Mouse (Mus musculus): ENCODE results near the gene Prkca. TPM values are rescaled to one million over a fixed set of nuclear protein-coding genes. Genes with fewer than 3 reads are reported as not detected.

Prkca gene
- total and polyA plus RNA-seq, 3 experiments: 15.3 to 30.9 (median 19.9) TPM

GRCm38 (mm10) chr11:107979497-107980174 is 364.1 kb downstream of the Prkca start:
- TF ChIP-seq TCF12 (IDR thresholded peaks at IDR 0.05; ENCODE audit: low read depth, low read length) (no peak), MYC (IDR thresholded peaks at IDR 0.05; ENCODE audit: low read depth, low read length) (no peak), RCOR1 (IDR thresholded peaks at IDR 0.05; ENCODE audit: low read depth, low read length) (no peak), POLR2AphosphoS2 (IDR thresholded peaks at IDR 0.05; ENCODE audit: low read length) (no peak), ELF1 (IDR thresholded peaks at IDR 0.05; ENCODE audit: low read depth, low read length) (no peak), CHD2 (IDR thresholded peaks at IDR 0.05; ENCODE audit: low read length) (no peak), ZMIZ1 (IDR thresholded peaks at IDR 0.05; ENCODE audit: low read depth, low read length) (no peak), USF2 (IDR thresholded peaks at IDR 0.05; ENCODE audit: borderline replicate concordance in 1 of 2, insufficient read depth in 1 of 2, low read depth in 1 of 2, low read length in 2 of 2) (no peak), TAL1 (IDR thresholded peaks at IDR 0.05; ENCODE audit: low read length) (no peak), HCFC1 (IDR thresholded peaks at IDR 0.05; ENCODE audit: low read depth, low read length) (no peak), CTCF (IDR thresholded peaks at IDR 0.05 in 2 of 3, conservative IDR thresholded peaks at IDR 0.05 in 1 of 3; ENCODE audit: control insufficient read depth in 1 of 3, insufficient read depth in 1 of 3, low read depth in 2 of 3, low read length in 3 of 3, poor library complexity in 1 of 3, severe bottlenecking in 1 of 3) (no peak), CHD1 (IDR thresholded peaks at IDR 0.05; ENCODE audit: low read depth, low read length) (no peak), MAZ (IDR thresholded peaks at IDR 0.05; ENCODE audit: low read depth, low read length) (no peak), RAD21 (IDR thresholded peaks at IDR 0.05; ENCODE audit: low read depth, low read length) (no peak), ZNF384 (IDR thresholded peaks at IDR 0.05; ENCODE audit: low read depth, low read length) (no peak), POLR2AphosphoS5 (IDR thresholded peaks at IDR 0.05; ENCODE audit: borderline replicate concordance, low read depth, low read length) (no peak), BHLHE40 (IDR thresholded peaks at IDR 0.05; ENCODE audit: borderline replicate concordance, low read depth, low read length) (no peak), GATA1 (IDR thresholded peaks at IDR 0.05; ENCODE audit: low read depth, low read length) (no peak), MXI1 (IDR thresholded peaks at IDR 0.05; ENCODE audit: low read depth, low read length) (no peak), POLR2A (IDR thresholded peaks at IDR 0.05; ENCODE audit: control insufficient read depth in 1 of 2, insufficient read depth in 1 of 2, low read depth in 1 of 2, low read length in 2 of 2, poor library complexity in 1 of 2) (no peak)
- DNase-seq (ENCODE audit: low read depth, low spot score): no peak

GRCm38 (mm10) chr11:107969943-107970342 is 373.8 kb downstream of the Prkca start:
- H3K9me3 ChIP-seq (replicated peaks; ENCODE audit: insufficient read depth, low read length): no peaks in the 10 kb centered on the region

More at GRCm38 (mm10) chr11:107979497-107980174, 364.1 kb downstream of the Prkca start:
- no peaks in the 10 kb centered on the region for H3K27me3 ChIP-seq (ENCODE audit: control insufficient read depth in 1 of 2, insufficient read depth in 2 of 2, low read length in 2 of 2)
- H3K4me3 ChIP-seq (ENCODE audit: control insufficient read depth in 1 of 2, insufficient read depth in 1 of 2, low read depth in 2 of 2, low read length in 2 of 2): no peak overlapping the region
- H3K9me3 ChIP-seq (replicated peaks; ENCODE audit: insufficient read depth, low read length): no peaks in the 10 kb centered on the region
- no peaks in the 10 kb centered on the region for H3K79me2 ChIP-seq (ENCODE audit: control insufficient read depth, insufficient read depth, low read length, poor library complexity)
- H3K9ac ChIP-seq (ENCODE audit: control insufficient read depth, low read depth, low read length, poor library complexity, severe bottlenecking): no peak overlapping the region
- no peak overlapping the region for H3K27ac ChIP-seq (ENCODE audit: control insufficient read depth, low read depth, low read length)
- peaks cover 0 to 1% of the 10 kb centered on the region in 2 experiments; a peak in 1 of 4 replicates for H3K36me3 ChIP-seq (ENCODE audit: control insufficient read depth in 1 of 2, insufficient read depth in 2 of 2, low read length in 2 of 2)
- H3K4me1 ChIP-seq (ENCODE audit: control insufficient read depth in 1 of 2, insufficient read depth in 2 of 2, low read length in 2 of 2): no peaks in the 10 kb centered on the region

More at GRCm38 (mm10) chr11:107969943-107970342, 373.8 kb downstream of the Prkca start:
- no peak for TF ChIP-seq E2F4 (IDR thresholded peaks at IDR 0.05; ENCODE audit: borderline replicate concordance, low read depth, low read length)
- TF ChIP-seq USF1 (IDR thresholded peaks at IDR 0.05; ENCODE audit: low read depth, low read length): no peak
- TF ChIP-seq CHD2 (IDR thresholded peaks at IDR 0.05; ENCODE audit: low read length): no peak
- TF ChIP-seq MYB (IDR thresholded peaks at IDR 0.05; ENCODE audit: low read depth, low read length): no peak
- no peak for TF ChIP-seq MAX (IDR thresholded peaks at IDR 0.05; ENCODE audit: low read length)
- no peak for TF ChIP-seq KAT2A (conservative IDR thresholded peaks at IDR 0.05; ENCODE audit: low read depth, low read length)
- TF ChIP-seq ZC3H11A (IDR thresholded peaks at IDR 0.05; ENCODE audit: low read depth, low read length): no peak
- TF ChIP-seq HCFC1 (IDR thresholded peaks at IDR 0.05; ENCODE audit: low read depth, low read length): no peak
- TF ChIP-seq EP300 (IDR thresholded peaks at IDR 0.05; ENCODE audit: low read depth in 1 of 2, low read length in 2 of 2): no peak
- TF ChIP-seq MAFK (IDR thresholded peaks at IDR 0.05; ENCODE audit: borderline replicate concordance, low read depth, low read length): no peak
- TF ChIP-seq CHD1 (IDR thresholded peaks at IDR 0.05; ENCODE audit: low read depth, low read length): no peak
- no peak for TF ChIP-seq MEF2A (IDR thresholded peaks at IDR 0.05; ENCODE audit: extremely low read depth, insufficient replicate concordance, low read depth, low read length, poor library complexity, severe bottlenecking)
- TF ChIP-seq BHLHE40 (IDR thresholded peaks at IDR 0.05; ENCODE audit: borderline replicate concordance, low read depth, low read length): no peak
- no peak for TF ChIP-seq ZKSCAN1 (IDR thresholded peaks at IDR 0.05; ENCODE audit: low read depth, low read length)
- H3K36me3 ChIP-seq (ENCODE audit: control insufficient read depth in 1 of 2, insufficient read depth in 2 of 2, low read length in 2 of 2): no peaks in the 10 kb centered on the region; a peak in 1 of 4 replicates
- no peak overlapping the region for H3K27ac ChIP-seq (ENCODE audit: control insufficient read depth, low read depth, low read length)
- H3K4me1 ChIP-seq (ENCODE audit: control insufficient read depth in 1 of 2, insufficient read depth in 2 of 2, low read length in 2 of 2): no peaks in the 10 kb centered on the region
- no peak for DNase-seq (ENCODE audit: low read depth, low spot score)
- H3K79me2 ChIP-seq (ENCODE audit: control insufficient read depth, insufficient read depth, low read length, poor library complexity): no peaks in the 10 kb centered on the region
- H3K9ac ChIP-seq (ENCODE audit: control insufficient read depth, low read depth, low read length, poor library complexity, severe bottlenecking): no peak overlapping the region
- H3K4me3 ChIP-seq (ENCODE audit: control insufficient read depth in 1 of 2, insufficient read depth in 1 of 2, low read depth in 2 of 2, low read length in 2 of 2): no peak overlapping the region
- no peaks in the 10 kb centered on the region for H3K27me3 ChIP-seq (ENCODE audit: control insufficient read depth in 1 of 2, insufficient read depth in 2 of 2, low read length in 2 of 2)

All from MEL (cell line).